Mouse (Mus musculus) limb, embryonic 10.5 days (tissue): Measurements from ENCODE around the gene Mrpl21. TPM values are rescaled to one million over a fixed set of nuclear protein-coding genes. Genes with fewer than 3 reads are reported as not detected.

Experiments used
- DNase-seq: peaks from one replicate; pipeline ENCODE4 v3.0.0-alpha.2; 2017; ENCODE audit warnings: low spot score
- H3K27ac ChIP-seq: fragments of 300-500 bp; sonication (generic); 2 replicates; pipeline ENCODE4 v1.5.1; 2016; ENCODE audit warnings: mild to moderate bottlenecking
- H3K27me3 ChIP-seq: fragments of 300-500 bp; sonication (generic); 2 replicates; pipeline ENCODE4 v1.6.1; 2016; ENCODE audit warnings: low read depth, mild to moderate bottlenecking; ENCODE audit not compliant: poor library complexity, severe bottlenecking
- H3K36me3 ChIP-seq: fragments of 300-500 bp; sonication (generic); 2 replicates; pipeline ENCODE4 v1.6.1; 2016; ENCODE audit warnings: mild to moderate bottlenecking, moderate library complexity
- H3K4me1 ChIP-seq: fragments of 300-500 bp; sonication (generic); 2 replicates; pipeline ENCODE4 v1.6.1; 2016
- H3K4me3 ChIP-seq: fragments of 300-500 bp; sonication (generic); 2 replicates; pipeline ENCODE4 v1.5.1; 2016; ENCODE audit warnings: mild to moderate bottlenecking, moderate library complexity
- H3K9me3 ChIP-seq: fragments of 300-500 bp; sonication (generic); replicated peaks from 2 replicates; pipeline ENCODE4 v1.6.1; 2016; ENCODE audit warnings: mild to moderate bottlenecking
- WGBS: fragments of 180-500 bp; shearing (Covaris S2); methylation state at CpG from one replicate; pipeline ENCODE4 v1.1.7; 2016; 5-methylcytosine and 5-hydroxymethylcytosine counted together
- microRNA-seq: library from miRNA; unstranded; fragments of <30 nt; microRNA quantifications from one replicate; pipeline ENCODE4, GENCODE M21; 2017
- polyA plus RNA-seq: library from polyadenylated mRNA; unstranded; fragments of >200 nt; fragmentation: Nextera tagmentation; extraction: Ambion mirVana; gene quantifications from 2 replicates; pipeline ENCODE4 v1.2.1, GENCODE M21; 2016

Mrpl21 gene
- polyA plus RNA-seq, 1 experiment from 2014 or later, result 153 TPM

GRCm38 (mm10) chr19:3333694-3334515 is 51.2 kb downstream of the Mrpl21 start:
- no peak for DNase-seq
- 84% methylated on average over 17 of the region's 17 CpGs for WGBS
- peaks cover 4% of the 10 kb centered on the region; the same call in 1 of the 2 replicates for H3K4me1 ChIP-seq
- H3K27ac ChIP-seq, result no peak overlapping the region
- no peaks in the 10 kb centered on the region for H3K27me3 ChIP-seq
- H3K4me3 ChIP-seq, result no peak overlapping the region
- H3K9me3 ChIP-seq, result no peaks in the 10 kb centered on the region
- no peaks in the 10 kb centered on the region for H3K36me3 ChIP-seq

- no peak for DNase-seq
- no peaks in the 10 kb centered on the region for H3K9me3 ChIP-seq
- 89% methylated on average over 4 of the region's 4 CpGs for WGBS
- no peaks in the 10 kb centered on the region for H3K27me3 ChIP-seq
- no peaks in the 10 kb centered on the region for H3K36me3 ChIP-seq
- H3K4me1 ChIP-seq, result peaks cover 4% of the 10 kb centered on the region; the same call in 1 of the 2 replicates
- H3K27ac ChIP-seq, result no peak overlapping the region
- H3K4me3 ChIP-seq, result no peak overlapping the region
These were observed 51.8 kb downstream of the Mrpl21 start for GRCm38 (mm10) chr19:3334550-3334949.

- no peaks in the 10 kb centered on the region for H3K27me3 ChIP-seq
- H3K36me3 ChIP-seq, result no peaks in the 10 kb centered on the region
- DNase-seq, result no peak
- no peak overlapping the region for H3K4me3 ChIP-seq
- no peaks in the 10 kb centered on the region for H3K9me3 ChIP-seq
- no peak overlapping the region for H3K27ac ChIP-seq
- 70% methylated on average over 1 of the region's 1 CpGs for WGBS
- H3K4me1 ChIP-seq, result peaks cover 4% of the 10 kb centered on the region; the same call in 1 of the 2 replicates
These were observed 53.2 kb downstream of the Mrpl21 start for GRCm38 (mm10) chr19:3335917-3336316.

GRCm38 (mm10) chr19:3336485-3337255 is 54.0 kb downstream of the Mrpl21 start:
- Histone ChIP-seq H3K36me3 (no peaks in the 10 kb centered on the region), H3K9me3 (no peaks in the 10 kb centered on the region), H3K4me1 (peaks cover 6% of the 10 kb centered on the region; the same call in 1 of the 2 replicates), H3K27ac (no peak overlapping the region), H3K27me3 (no peaks in the 10 kb centered on the region), H3K4me3 (no peak overlapping the region)
- no peak for DNase-seq
- 77% methylated on average over 8 of the region's 8 CpGs for WGBS

GRCm38 (mm10) chr19:3339187-3339586 is 56.5 kb downstream of the Mrpl21 start:
- H3K36me3 ChIP-seq, result no peaks in the 10 kb centered on the region
- H3K27ac ChIP-seq, result no peak overlapping the region
- H3K9me3 ChIP-seq, result no peaks in the 10 kb centered on the region
- H3K4me3 ChIP-seq, result no peak overlapping the region
- peaks cover 5% of the 10 kb centered on the region; the same call in 1 of the 2 replicates for H3K4me1 ChIP-seq
- WGBS, result 88% methylated on average over 8 of the region's 8 CpGs
- no peaks in the 10 kb centered on the region for H3K27me3 ChIP-seq
- DNase-seq, result no peak

GRCm38 (mm10) chr19:3341021-3341420 is 58.3 kb downstream of the Mrpl21 start:
- H3K27me3 ChIP-seq, result no peaks in the 10 kb centered on the region

More at GRCm38 (mm10) chr19:3341021-3341420, 58.3 kb downstream of the Mrpl21 start:
- WGBS, result 77% methylated on average over 3 of the region's 3 CpGs
- no peak for DNase-seq
- H3K36me3 ChIP-seq, result no peaks in the 10 kb centered on the region
- no peaks in the 10 kb centered on the region for H3K9me3 ChIP-seq
- 0 out of 2 replicates have a peak, but pooled peaks cover 2% of the 10 kb centered on the region for H3K4me1 ChIP-seq
- H3K27ac ChIP-seq, result no peak overlapping the region
- H3K4me3 ChIP-seq, result no peak overlapping the region

Small RNA genes within 50 kb of the gene (microRNA-seq; reads per million reads assigned to microRNA genes)
- 1.5 reads per million for gene Mir6984

Other genes starting within 250 kb of the Mrpl21 start
- 12.6 and 15.1 TPM in 2 replicates for gene Ighmbp2, start 116 bp downstream of the Mrpl21 start, polyA plus RNA-seq
- gene Cpt1a, start 39.4 kb downstream of the Mrpl21 start, polyA plus RNA-seq, result 2.7 and 8.2 TPM in 2 replicates
- 0.20 TPM in 2 replicates for gene Tesmin, start 106.0 kb downstream of the Mrpl21 start, polyA plus RNA-seq
- gene Gal, start 131.6 kb downstream of the Mrpl21 start, polyA plus RNA-seq, result 1.6 TPM in 2 replicates